Mouse (Mus musculus): ENCODE results near the gene Gpa33. TPM values are rescaled to one million over a fixed set of nuclear protein-coding genes. Genes with fewer than 3 reads are reported as not detected.

The Gpa33 gene
- polyA plus RNA-seq, 2 experiments: 0.01 TPM; not detected in 1

- no peak for DNase-seq (ENCODE audit: low read depth in 3 of 3, low spot score in 3 of 3)
- H3K9me3 ChIP-seq (ENCODE audit: control insufficient read depth, low read length): no peaks in the 10 kb centered on the region
- H3K4me1 ChIP-seq (replicated peaks; ENCODE audit: control insufficient read depth in 2 of 2, insufficient read depth in 2 of 2, low read length in 1 of 2): no peaks in the 10 kb centered on the region
- 57% methylated on average over 9 of the region's 9 CpGs for WGBS (ENCODE audit: insufficient replicate concordance)
- H3K27ac ChIP-seq: no peak overlapping the region
- TF ChIP-seq EP300 (IDR thresholded peaks at IDR 0.05; ENCODE audit: low read depth) (no peak), CTCF (IDR thresholded peaks at IDR 0.05; ENCODE audit: low read depth) (no peak)
- no peaks in the 10 kb centered on the region for H3K36me3 ChIP-seq (replicated peaks; ENCODE audit: control insufficient read depth, insufficient read depth, low read depth)
- H3K27me3 ChIP-seq (ENCODE audit: control insufficient read depth, insufficient read depth, low read length): no peaks in the 10 kb centered on the region
- no peak overlapping the region for H3K4me2 ChIP-seq (ENCODE audit: low read depth)
- H3K4me3 ChIP-seq (ENCODE audit: insufficient read depth in 1 of 2, low read depth in 2 of 2, low read length in 2 of 2): no peak overlapping the region
- no peak for ATAC-seq (ENCODE audit: insufficient read depth)
- H3K9ac ChIP-seq (replicated peaks): no peak overlapping the region
Observed at GRCm38 (mm10) chr1:166173621-166174020, 43.6 kb downstream of the Gpa33 start.

- no peak for ATAC-seq (ENCODE audit: insufficient read depth)
- H3K9ac ChIP-seq (replicated peaks): no peak overlapping the region
- no peak overlapping the region for H3K4me2 ChIP-seq (ENCODE audit: low read depth)
- WGBS (ENCODE audit: insufficient replicate concordance): 66% methylated on average over 7 of the region's 7 CpGs
- H3K9me3 ChIP-seq (ENCODE audit: control insufficient read depth, low read length): no peaks in the 10 kb centered on the region
- no peak for DNase-seq (ENCODE audit: low read depth in 3 of 3, low spot score in 3 of 3)
- TF ChIP-seq EP300 (IDR thresholded peaks at IDR 0.05; ENCODE audit: low read depth) (no peak), CTCF (IDR thresholded peaks at IDR 0.05; ENCODE audit: low read depth) (no peak)
- no peak overlapping the region for H3K4me3 ChIP-seq (ENCODE audit: insufficient read depth in 1 of 2, low read depth in 2 of 2, low read length in 2 of 2)
- no peak overlapping the region for H3K27ac ChIP-seq
- no peaks in the 10 kb centered on the region for H3K4me1 ChIP-seq (replicated peaks; ENCODE audit: control insufficient read depth in 2 of 2, insufficient read depth in 2 of 2, low read length in 1 of 2)
- H3K36me3 ChIP-seq (replicated peaks; ENCODE audit: control insufficient read depth, insufficient read depth, low read depth): no peaks in the 10 kb centered on the region
- H3K27me3 ChIP-seq (ENCODE audit: control insufficient read depth, insufficient read depth, low read length): no peaks in the 10 kb centered on the region
Observed at GRCm38 (mm10) chr1:166181510-166181909, 51.5 kb downstream of the Gpa33 start.

GRCm38 (mm10) chr1:166182952-166183627, 53.1 kb downstream of the Gpa33 start:
- ATAC-seq (ENCODE audit: insufficient read depth) (no peak), DNase-seq (ENCODE audit: low read depth in 3 of 3, low spot score in 3 of 3) (no peak)
- H3K9ac ChIP-seq (replicated peaks): no peak overlapping the region
- 73% methylated on average over 10 of the region's 10 CpGs for WGBS (ENCODE audit: insufficient replicate concordance)
- H3K4me2 ChIP-seq (ENCODE audit: low read depth): no peak overlapping the region
- TF ChIP-seq CTCF (IDR thresholded peaks at IDR 0.05; ENCODE audit: low read depth): no peak
- no peak for TF ChIP-seq EP300 (IDR thresholded peaks at IDR 0.05; ENCODE audit: low read depth)
- H3K36me3 ChIP-seq (replicated peaks; ENCODE audit: control insufficient read depth, insufficient read depth, low read depth): no peaks in the 10 kb centered on the region
- H3K4me3 ChIP-seq (ENCODE audit: insufficient read depth in 1 of 2, low read depth in 2 of 2, low read length in 2 of 2): no peak overlapping the region
- no peaks in the 10 kb centered on the region for H3K27me3 ChIP-seq (ENCODE audit: control insufficient read depth, insufficient read depth, low read length)
- H3K27ac ChIP-seq: no peak overlapping the region
- no peaks in the 10 kb centered on the region for H3K9me3 ChIP-seq (ENCODE audit: control insufficient read depth, low read length)
- H3K4me1 ChIP-seq (replicated peaks; ENCODE audit: control insufficient read depth in 2 of 2, insufficient read depth in 2 of 2, low read length in 1 of 2): no peaks in the 10 kb centered on the region

GRCm38 (mm10) chr1:166184391-166185229, 54.6 kb downstream of the Gpa33 start:
- WGBS (ENCODE audit: insufficient replicate concordance): 64% methylated on average over 22 of the region's 22 CpGs
- no peak overlapping the region for H3K27ac ChIP-seq
- no peak overlapping the region for H3K4me2 ChIP-seq (ENCODE audit: low read depth)
- no peak for TF ChIP-seq CTCF (IDR thresholded peaks at IDR 0.05; ENCODE audit: low read depth)
- TF ChIP-seq EP300 (IDR thresholded peaks at IDR 0.05; ENCODE audit: low read depth): no peak
- DNase-seq (ENCODE audit: low read depth in 3 of 3, low spot score in 3 of 3) (no peak), ATAC-seq (ENCODE audit: insufficient read depth) (no peak)
- no peak overlapping the region for H3K4me3 ChIP-seq (ENCODE audit: insufficient read depth in 1 of 2, low read depth in 2 of 2, low read length in 2 of 2)
- no peak overlapping the region for H3K9ac ChIP-seq (replicated peaks)
- no peaks in the 10 kb centered on the region for H3K27me3 ChIP-seq (ENCODE audit: control insufficient read depth, insufficient read depth, low read length)
- no peaks in the 10 kb centered on the region for H3K4me1 ChIP-seq (replicated peaks; ENCODE audit: control insufficient read depth in 2 of 2, insufficient read depth in 2 of 2, low read length in 1 of 2)
- H3K36me3 ChIP-seq (replicated peaks; ENCODE audit: control insufficient read depth, insufficient read depth, low read depth): no peaks in the 10 kb centered on the region
- no peaks in the 10 kb centered on the region for H3K9me3 ChIP-seq (ENCODE audit: control insufficient read depth, low read length)

GRCm38 (mm10) chr1:166185357-166185756, 55.3 kb downstream of the Gpa33 start:
- H3K36me3 ChIP-seq (replicated peaks; ENCODE audit: control insufficient read depth, insufficient read depth, low read depth): no peaks in the 10 kb centered on the region
- H3K27me3 ChIP-seq (ENCODE audit: control insufficient read depth, insufficient read depth, low read length): no peaks in the 10 kb centered on the region
- H3K4me3 ChIP-seq (ENCODE audit: insufficient read depth in 1 of 2, low read depth in 2 of 2, low read length in 2 of 2): no peak overlapping the region
- ATAC-seq (ENCODE audit: insufficient read depth): no peak
- H3K4me1 ChIP-seq (replicated peaks; ENCODE audit: control insufficient read depth in 2 of 2, insufficient read depth in 2 of 2, low read length in 1 of 2): no peaks in the 10 kb centered on the region
- H3K9ac ChIP-seq (replicated peaks): no peak overlapping the region
- WGBS (ENCODE audit: insufficient replicate concordance): 57% methylated on average over 5 of the region's 5 CpGs
- TF ChIP-seq EP300 (IDR thresholded peaks at IDR 0.05; ENCODE audit: low read depth) (no peak), CTCF (IDR thresholded peaks at IDR 0.05; ENCODE audit: low read depth) (no peak)
- no peak overlapping the region for H3K4me2 ChIP-seq (ENCODE audit: low read depth)
- DNase-seq (ENCODE audit: low read depth in 3 of 3, low spot score in 3 of 3): no peak
- no peaks in the 10 kb centered on the region for H3K9me3 ChIP-seq (ENCODE audit: control insufficient read depth, low read length)
- H3K27ac ChIP-seq: no peak overlapping the region

Data from liver, embryonic 14.5 days (tissue).